Mouse (Mus musculus) midbrain, embryonic 12.5 days (tissue): ENCODE measurements around the gene Susd1. TPM values are rescaled to one million over a fixed set of nuclear protein-coding genes. Genes with fewer than 3 reads are reported as not detected.

Source experiments
- ATAC-seq: fragments of 200-750 bp; cut with Nextera tagmentation; 2 replicates; pipeline ENCODE4 v1.8.0; 2017; ENCODE audit warnings: low read depth, moderate TSS enrichment, moderate library complexity; ENCODE audit not compliant: low FRiP score
- H3K27ac ChIP-seq: fragments of 300-500 bp; sonication (generic); replicated peaks from 2 replicates; pipeline ENCODE4 v1.5.1; 2016; ENCODE audit warnings: mild to moderate bottlenecking
- H3K27me3 ChIP-seq: fragments of 300-500 bp; sonication (generic); 2 replicates; pipeline ENCODE4 v1.6.1; 2016; ENCODE audit warnings: mild to moderate bottlenecking
- H3K36me3 ChIP-seq: fragments of 300-500 bp; sonication (generic); 2 replicates; pipeline ENCODE4 v1.6.1; 2016
- H3K4me1 ChIP-seq: fragments of 300-500 bp; sonication (generic); 2 replicates; pipeline ENCODE4 v1.6.1; 2016
- H3K4me2 ChIP-seq: fragments of 300-500 bp; sonication (generic); replicated peaks from 2 replicates; pipeline ENCODE4 v1.6.1; 2016; ENCODE audit warnings: mild to moderate bottlenecking, moderate library complexity
- H3K4me3 ChIP-seq: fragments of 300-500 bp; sonication (generic); 2 replicates; pipeline ENCODE4 v1.5.1; 2016; ENCODE audit warnings: mild to moderate bottlenecking
- H3K9ac ChIP-seq: fragments of 300-500 bp; sonication (generic); replicated peaks from 2 replicates; pipeline ENCODE4 v1.6.1; 2016; ENCODE audit warnings: mild to moderate bottlenecking, moderate library complexity
- H3K9me3 ChIP-seq: fragments of 300-500 bp; sonication (generic); 2 replicates; pipeline ENCODE4 v1.6.1; 2016; ENCODE audit warnings: mild to moderate bottlenecking
- WGBS: fragments of 180-500 bp; shearing (Covaris S2); methylation state at CpG from one replicate; pipeline ENCODE4 v1.1.7; 2016; 5-methylcytosine and 5-hydroxymethylcytosine counted together
- polyA plus RNA-seq: library from polyadenylated mRNA; unstranded; fragments of >200 nt; fragmentation: Nextera tagmentation; extraction: Ambion mirVana; gene quantifications from 2 replicates; pipeline ENCODE4 v1.2.1, GENCODE M21; 2016

Susd1 gene
- polyA plus RNA-seq: 1.1 and 1.5 TPM in 2 replicates

GRCm38 (mm10) chr4:59437990-59438854 is at the start of gene Susd1:
TSS of gene Susd1 (minus strand) at chr4:59438633.
- peak within 1 kb of the TSS; percentile 64 for H3K9ac ChIP-seq
- H3K27me3 ChIP-seq: peaks cover 47% of the 10 kb centered on the region
- no peak within 1 kb of the TSS for H3K27ac ChIP-seq
- peak; percentile 80 for ATAC-seq
- H3K4me1 ChIP-seq: peaks cover 11% of the 10 kb centered on the region
- no peaks in the 10 kb centered on the region for H3K9me3 ChIP-seq
- no peaks in the 10 kb centered on the region for H3K36me3 ChIP-seq
- WGBS: under 1% methylated on average over 74 of the region's 75 CpGs
- peak within 1 kb of the TSS; percentile 64 for H3K4me3 ChIP-seq
- peak within 1 kb of the TSS; percentile 100 for H3K4me2 ChIP-seq

GRCm38 (mm10) chr4:59471306-59471705 is 32.9 kb upstream of the Susd1 start:
- Histone ChIP-seq H3K9ac (no peak overlapping the region), H3K4me2 (no peak overlapping the region), H3K9me3 (no peaks in the 10 kb centered on the region), H3K27me3 (no peaks in the 10 kb centered on the region), H3K4me3 (no peak overlapping the region), H3K36me3 (no peaks in the 10 kb centered on the region), H3K27ac (no peak overlapping the region), H3K4me1 (no peaks in the 10 kb centered on the region)
- no peak for ATAC-seq

GRCm38 (mm10) chr4:59465449-59465848 is 27.0 kb upstream of the Susd1 start:
- ATAC-seq: no peak
- 74% methylated on average over 2 of the region's 2 CpGs for WGBS

GRCm38 (mm10) chr4:59464661-59465060 is 26.2 kb upstream of the Susd1 start:
- no peak overlapping the region for H3K4me2 ChIP-seq
- WGBS: 86% methylated on average over 6 of the region's 6 CpGs
- no peak overlapping the region for H3K9ac ChIP-seq
- no peaks in the 10 kb centered on the region for H3K27me3 ChIP-seq
- H3K9me3 ChIP-seq: no peaks in the 10 kb centered on the region
- no peak overlapping the region for H3K4me3 ChIP-seq
- no peak overlapping the region for H3K27ac ChIP-seq
- ATAC-seq: no peak
- H3K36me3 ChIP-seq: no peaks in the 10 kb centered on the region
- no peaks in the 10 kb centered on the region for H3K4me1 ChIP-seq

More at GRCm38 (mm10) chr4:59465449-59465848, 27.0 kb upstream of the Susd1 start:
- Histone ChIP-seq H3K36me3 (no peaks in the 10 kb centered on the region), H3K27me3 (no peaks in the 10 kb centered on the region), H3K27ac (no peak overlapping the region), H3K4me3 (no peak overlapping the region), H3K9me3 (no peaks in the 10 kb centered on the region), H3K4me1 (no peaks in the 10 kb centered on the region), H3K9ac (no peak overlapping the region), H3K4me2 (no peak overlapping the region)

- 79% methylated on average over 6 of the region's 6 CpGs for WGBS
These were observed 24.1 kb upstream of the Susd1 start for GRCm38 (mm10) chr4:59462494-59462893.

GRCm38 (mm10) chr4:59461116-59461727 is 22.8 kb upstream of the Susd1 start:
- Histone ChIP-seq H3K27ac (no peak overlapping the region), H3K36me3 (no peaks in the 10 kb centered on the region), H3K27me3 (no peaks in the 10 kb centered on the region), H3K9ac (no peak overlapping the region), H3K9me3 (no peaks in the 10 kb centered on the region), H3K4me1 (peaks cover 4% of the 10 kb centered on the region; the same call in 1 of the 2 replicates), H3K4me3 (no peak overlapping the region), H3K4me2 (no peak overlapping the region)
- no peak for ATAC-seq
- 88% methylated on average over 11 of the region's 11 CpGs for WGBS

More at GRCm38 (mm10) chr4:59462494-59462893, 24.1 kb upstream of the Susd1 start:
- H3K9ac ChIP-seq: no peak overlapping the region
- peaks cover 4% of the 10 kb centered on the region; the same call in 1 of the 2 replicates for H3K4me1 ChIP-seq
- H3K4me3 ChIP-seq: no peak overlapping the region
- H3K36me3 ChIP-seq: no peaks in the 10 kb centered on the region
- no peaks in the 10 kb centered on the region for H3K9me3 ChIP-seq
- H3K27ac ChIP-seq: no peak overlapping the region
- no peaks in the 10 kb centered on the region for H3K27me3 ChIP-seq
- no peak overlapping the region for H3K4me2 ChIP-seq
- no peak for ATAC-seq

GRCm38 (mm10) chr4:59459216-59459955 is 21.0 kb upstream of the Susd1 start:
- H3K27ac ChIP-seq: no peak overlapping the region
- H3K4me2 ChIP-seq: no peak overlapping the region
- H3K4me1 ChIP-seq: peaks cover 4% of the 10 kb centered on the region; the same call in 1 of the 2 replicates
- no peaks in the 10 kb centered on the region for H3K27me3 ChIP-seq
- no peak overlapping the region for H3K9ac ChIP-seq
- H3K36me3 ChIP-seq: no peaks in the 10 kb centered on the region
- 81% methylated on average over 13 of the region's 13 CpGs for WGBS
- no peak for ATAC-seq
- H3K4me3 ChIP-seq: no peak overlapping the region
- H3K9me3 ChIP-seq: no peaks in the 10 kb centered on the region

- Histone ChIP-seq H3K27me3 (no peaks in the 10 kb centered on the region), H3K9ac (no peak overlapping the region), H3K9me3 (no peaks in the 10 kb centered on the region), H3K27ac (no peak overlapping the region), H3K36me3 (no peaks in the 10 kb centered on the region), H3K4me1 (peaks cover 4% of the 10 kb centered on the region; the same call in 1 of the 2 replicates), H3K4me2 (no peak overlapping the region), H3K4me3 (no peak overlapping the region)
- 48% methylated on average over 9 of the region's 9 CpGs for whole genome bisulfite sequencing
- ATAC-seq: no peak
These were observed 19.5 kb upstream of the Susd1 start for GRCm38 (mm10) chr4:59457941-59458340.

- Histone ChIP-seq H3K9ac (no peak overlapping the region), H3K9me3 (no peaks in the 10 kb centered on the region), H3K4me1 (peaks cover 4% of the 10 kb centered on the region; the same call in 1 of the 2 replicates), H3K4me3 (no peak overlapping the region), H3K36me3 (no peaks in the 10 kb centered on the region), H3K4me2 (no peak overlapping the region), H3K27ac (no peak overlapping the region), H3K27me3 (no peaks in the 10 kb centered on the region)
- 91% methylated on average over 5 of the region's 5 CpGs for WGBS
- no peak for ATAC-seq
These were observed 18.7 kb upstream of the Susd1 start for GRCm38 (mm10) chr4:59457091-59457490.

GRCm38 (mm10) chr4:59455465-59455864 is 17.0 kb upstream of the Susd1 start:
- ATAC-seq: no peak
- Histone ChIP-seq H3K4me1 (peaks cover 4% of the 10 kb centered on the region; the same call in 1 of the 2 replicates), H3K4me2 (no peak overlapping the region), H3K4me3 (no peak overlapping the region), H3K27me3 (no peaks in the 10 kb centered on the region), H3K9ac (no peak overlapping the region), H3K36me3 (no peaks in the 10 kb centered on the region), H3K9me3 (no peaks in the 10 kb centered on the region), H3K27ac (no peak overlapping the region)
- 71% methylated on average over 2 of the region's 2 CpGs for WGBS

GRCm38 (mm10) chr4:59454046-59454445 is 15.6 kb upstream of the Susd1 start:
- H3K27ac ChIP-seq: no peak overlapping the region
- H3K36me3 ChIP-seq: no peaks in the 10 kb centered on the region
- no peak overlapping the region for H3K9ac ChIP-seq
- no peak for ATAC-seq
- H3K4me3 ChIP-seq: no peak overlapping the region
- H3K4me2 ChIP-seq: no peak overlapping the region
- H3K9me3 ChIP-seq: no peaks in the 10 kb centered on the region
- H3K4me1 ChIP-seq: peaks cover 4% of the 10 kb centered on the region; the same call in 1 of the 2 replicates
- 79% methylated on average over 3 of the region's 3 CpGs for WGBS
- no peaks in the 10 kb centered on the region for H3K27me3 ChIP-seq
